In the genomic region with DNA sequence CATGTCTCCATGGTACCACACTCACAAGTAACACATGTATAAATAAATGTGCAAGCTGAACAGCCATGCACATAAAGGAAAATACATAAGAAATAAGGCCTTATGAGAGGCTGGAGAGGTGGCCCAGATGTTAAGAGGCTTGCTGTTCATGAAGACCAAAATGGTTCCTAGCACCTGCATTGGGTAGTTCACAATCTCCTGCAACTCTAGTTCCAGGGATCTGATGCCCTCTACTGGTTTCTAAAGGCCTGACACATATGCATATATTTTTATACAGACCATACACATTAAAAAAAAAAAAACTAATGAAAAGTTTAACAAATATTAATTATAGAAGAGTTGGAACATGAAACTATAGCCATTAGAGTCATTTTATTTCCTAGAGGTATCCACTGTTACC, we compare ENCODE assay signal across 10 mouse cellular contexts. TPM values are rescaled to one million over a fixed set of nuclear protein-coding genes. Genes with fewer than 3 reads are reported as not detected.
DNase-seq lines count a peak whose midpoint lies in the region; ATAC-seq and TF ChIP-seq lines count a peak whose summit lies in the region.
"Had no signal": no experiment of that assay in that cellular context is flagged by ENCODE, and none has a peak within 500 bp of the region (broad histone marks: within the 10 kb centered on the region; RNA-seq: fewer than 3 reads in every experiment).

No protein-coding gene starts in this region.

- in situ Hi-C loops in CH12.LX (cut with MboI; ENCODE audit: low pct_ligation_motif_present, low pct_unique_long_range_greater_than_20kb, low sequenced_read_pairs): no loop called here

- DNase-seq in CH12.LX (ENCODE audit: extremely low read depth): no peak
- no peak for DNase-seq in adrenal gland, adult 18-20 months (ENCODE audit: low spot score in 2 of 2)
- DNase-seq in thymus, postnatal 10 days (ENCODE audit: low spot score in 2 of 2): no peak
- no peak for DNase-seq in thymus, adult 2 months
- DNase-seq: kidney, postnatal 25 days had no signal

- H3K27ac ChIP-seq in intestine, postnatal 0 days (ENCODE audit: low read depth, low read length): no peak overlapping the region; the same call in 1 of the 2 replicates
- no peak overlapping the region for H3K27ac ChIP-seq in intestine, embryonic 16.5 days (ENCODE audit: low read length)
- no peak overlapping the region for H3K27ac ChIP-seq in CH12.LX (ENCODE audit: insufficient read depth, low read depth)
- no peak overlapping the region for H3K27ac ChIP-seq in forebrain, embryonic 13.5 days
- H3K27ac ChIP-seq in midbrain, embryonic 13.5 days: peak overlapping the region; percentile 82
- H3K27ac ChIP-seq in thymus, adult 2 months (ENCODE audit: control insufficient read depth, insufficient read depth, low read length): no peak overlapping the region
- H3K27ac ChIP-seq: lung, embryonic 15.5 days had no signal

- H3K36me3 ChIP-seq in intestine, postnatal 0 days (ENCODE audit: control insufficient read depth, insufficient read depth): peaks cover 14% of the 10 kb centered on the region; the same call in 1 of the 2 replicates
- peaks cover 24% of the 10 kb centered on the region for H3K36me3 ChIP-seq in intestine, embryonic 16.5 days (ENCODE audit: control insufficient read depth, insufficient read depth, low read length)
- H3K36me3 ChIP-seq in CH12.LX (replicated peaks in 1 of 2; ENCODE audit: control insufficient read depth in 1 of 2, insufficient read depth in 1 of 2, low read length in 1 of 2): peaks cover 6 to 15% of the 10 kb centered on the region in 2 experiments
- peaks cover 54% of the 10 kb centered on the region for H3K36me3 ChIP-seq in forebrain, embryonic 13.5 days (ENCODE audit: poor library complexity, severe bottlenecking)
- peaks cover 52% of the 10 kb centered on the region for H3K36me3 ChIP-seq in midbrain, embryonic 13.5 days
- peaks cover 41% of the 10 kb centered on the region for H3K36me3 ChIP-seq in thymus, adult 2 months (ENCODE audit: control insufficient read depth, insufficient read depth, low read length)

- no peak overlapping the region for H3K4me2 ChIP-seq in intestine, postnatal 0 days (replicated peaks; ENCODE audit: low read depth)
- no peak overlapping the region for H3K4me2 ChIP-seq in intestine, embryonic 16.5 days (ENCODE audit: low read depth, low read length)
- no peak overlapping the region for H3K4me2 ChIP-seq in CH12.LX (ENCODE audit: insufficient read depth, low read depth, poor library complexity, severe bottlenecking)
- peak overlapping the region; percentile 92 for H3K4me2 ChIP-seq in forebrain, embryonic 13.5 days
- H3K4me2 ChIP-seq in midbrain, embryonic 13.5 days (replicated peaks): peak overlapping the region; percentile 85
- H3K4me2 ChIP-seq: lung, embryonic 15.5 days had no signal

- no peaks in the 10 kb centered on the region; the same call in 1 of the 2 replicates for H3K79me2 ChIP-seq in CH12.LX (replicated peaks; ENCODE audit: control insufficient read depth, extremely low read depth, insufficient read depth, poor library complexity, severe bottlenecking)

- no peaks in the 10 kb centered on the region for H3K9me3 ChIP-seq in intestine, postnatal 0 days (ENCODE audit: control insufficient read depth)
- H3K9me3 ChIP-seq in intestine, embryonic 16.5 days (ENCODE audit: control insufficient read depth, low read length): no peaks in the 10 kb centered on the region
- H3K9me3 ChIP-seq in CH12.LX (replicated peaks; ENCODE audit: low read length): peaks cover 2% of the 10 kb centered on the region
- H3K9me3 ChIP-seq in forebrain, embryonic 13.5 days (replicated peaks): no peaks in the 10 kb centered on the region
- H3K9me3 ChIP-seq in midbrain, embryonic 13.5 days: no peaks in the 10 kb centered on the region
- H3K9me3 ChIP-seq: lung, embryonic 15.5 days had no signal

- TF ChIP-seq RAD21 in CH12.LX (IDR thresholded peaks at IDR 0.05; ENCODE audit: low read depth, low read length): peak; percentile 36

- dilution Hi-C loops in CH12.LX (cut with MboI; ENCODE audit: extremely low pct_ligation_motif_present, extremely low pct_unique_long_range_greater_than_20kb, low sequenced_read_pairs): no loop called here

- peak; percentile 56 for TF ChIP-seq CTCF in intestine, postnatal 0 days (IDR thresholded peaks at IDR 0.05; ENCODE audit: low read depth)
- TF ChIP-seq CTCF in CH12.LX (conservative IDR thresholded peaks at IDR 0.05 in 1 of 2, IDR thresholded peaks at IDR 0.05 in 1 of 2; ENCODE audit: low read depth in 2 of 2, low read length in 2 of 2): peak in 1 of 2 experiments; percentile 50; a peak in 2 of 4 replicates
- TF ChIP-seq CTCF in thymus, adult 2 months (IDR thresholded peaks at IDR 0.05; ENCODE audit: borderline replicate concordance, control insufficient read depth, extremely low read depth, insufficient read depth, low read length, poor library complexity): no peak

- H3K4me1 ChIP-seq in intestine, postnatal 0 days (replicated peaks; ENCODE audit: control insufficient read depth, insufficient read depth, low read length): no peaks in the 10 kb centered on the region
- H3K4me1 ChIP-seq in intestine, embryonic 16.5 days (ENCODE audit: control insufficient read depth, insufficient read depth, low read length): peaks cover 5% of the 10 kb centered on the region; the same call in 1 of the 2 replicates
- peaks cover 3% of the 10 kb centered on the region in 2 experiments for H3K4me1 ChIP-seq in CH12.LX (ENCODE audit: control insufficient read depth in 1 of 2, insufficient read depth in 2 of 2)
- H3K4me1 ChIP-seq in forebrain, embryonic 13.5 days: peaks cover 52% of the 10 kb centered on the region
- peaks cover 52% of the 10 kb centered on the region for H3K4me1 ChIP-seq in midbrain, embryonic 13.5 days (replicated peaks)
- H3K4me1 ChIP-seq in thymus, adult 2 months (replicated peaks; ENCODE audit: control insufficient read depth, insufficient read depth, low read length): peaks cover 10% of the 10 kb centered on the region

- no peak overlapping the region for H3K4me3 ChIP-seq in intestine, postnatal 0 days (ENCODE audit: low read depth, low read length)
- H3K4me3 ChIP-seq in intestine, embryonic 16.5 days (ENCODE audit: low read length): no peak overlapping the region
- no peak overlapping the region for H3K4me3 ChIP-seq in CH12.LX (replicated peaks in 1 of 3; ENCODE audit: low read depth in 2 of 3, low read length in 2 of 3, poor library complexity in 1 of 3)
- H3K4me3 ChIP-seq in forebrain, embryonic 13.5 days: peak overlapping the region; percentile 96
- peak overlapping the region; percentile 63 for H3K4me3 ChIP-seq in midbrain, embryonic 13.5 days (replicated peaks)
- no peak overlapping the region for H3K4me3 ChIP-seq in thymus, adult 2 months (ENCODE audit: control insufficient read depth, insufficient read depth, low read length)
- H3K4me3 ChIP-seq: lung, embryonic 15.5 days had no signal

- H3K9ac ChIP-seq in intestine, postnatal 0 days (ENCODE audit: low read depth, low read length): no peak overlapping the region
- H3K9ac ChIP-seq in intestine, embryonic 16.5 days (ENCODE audit: low read depth, low read length): no peak overlapping the region
- H3K9ac ChIP-seq in CH12.LX (ENCODE audit: insufficient read depth, low read depth): no peak overlapping the region
- no peak overlapping the region for H3K9ac ChIP-seq in forebrain, embryonic 13.5 days
- H3K9ac ChIP-seq in midbrain, embryonic 13.5 days (replicated peaks): peak overlapping the region; percentile 93
- H3K9ac ChIP-seq: lung, embryonic 15.5 days had no signal

- no peak for TF ChIP-seq POLR2A in CH12.LX (IDR thresholded peaks at IDR 0.05; ENCODE audit: low read depth, low read length)
- TF ChIP-seq POLR2A in thymus, adult 2 months (IDR thresholded peaks at IDR 0.05; ENCODE audit: control insufficient read depth, extremely low read depth, insufficient read depth, low read length, poor library complexity): no peak

- TF ChIP-seq EP300 in CH12.LX (IDR thresholded peaks at IDR 0.05; ENCODE audit: low read length): no peak

- ATAC-seq in intestine, postnatal 0 days: no peak
- ATAC-seq in intestine, embryonic 16.5 days: no peak
- ATAC-seq in forebrain, embryonic 13.5 days: no peak
- no peak for ATAC-seq in midbrain, embryonic 13.5 days

- H3K27me3 ChIP-seq in intestine, postnatal 0 days (replicated peaks; ENCODE audit: control insufficient read depth, insufficient read depth, low read length): no peaks in the 10 kb centered on the region
- H3K27me3 ChIP-seq in intestine, embryonic 16.5 days (replicated peaks; ENCODE audit: control insufficient read depth, insufficient read depth, low read length): no peaks in the 10 kb centered on the region
- H3K27me3 ChIP-seq in CH12.LX (replicated peaks): peaks cover 21% of the 10 kb centered on the region
- H3K27me3 ChIP-seq in forebrain, embryonic 13.5 days: no peaks in the 10 kb centered on the region
- H3K27me3 ChIP-seq in midbrain, embryonic 13.5 days: no peaks in the 10 kb centered on the region
- no peaks in the 10 kb centered on the region for H3K27me3 ChIP-seq in thymus, adult 2 months (ENCODE audit: control insufficient read depth, insufficient read depth, low read length)
- H3K27me3 ChIP-seq: lung, embryonic 15.5 days had no signal

RNA-seq across cellular contexts. Expression of gene Stmn1, which starts 3.3 kb away (rescaled TPM):
- 398 and 412 TPM in 2 replicates for polyA plus RNA-seq in intestine, postnatal 0 days (2015; fragmentation: Nextera tagmentation; extraction: Ambion mirVana)
- polyA plus RNA-seq in intestine, embryonic 16.5 days (2015; fragmentation: Nextera tagmentation; extraction: Ambion mirVana): 982 and 1,127 TPM in 2 replicates
- total RNA-seq in CH12.LX (2012; rRNA removed): 39.4 and 48.0 TPM in 2 replicates
- 31.2 and 33.6 TPM in 2 replicates for total RNA-seq in CH12.LX (2014; rRNA removed)
- polyA plus RNA-seq in CH12.LX (2012; ENCODE audit: insufficient read length, low read depth): 34.7 and 38.3 TPM in 2 replicates
- polyA plus RNA-seq in forebrain, embryonic 13.5 days (2015; fragmentation: Nextera tagmentation; extraction: Ambion mirVana): 6,579 and 6,954 TPM in 2 replicates
- polyA plus RNA-seq in midbrain, embryonic 13.5 days (2015; fragmentation: Nextera tagmentation; extraction: Ambion mirVana): 7,568 and 8,132 TPM in 2 replicates
- total RNA-seq in adrenal gland, adult 18-20 months (2021): 10 to 100 TPM; 24.8 to 25.6 TPM
- 134 and 274 TPM in 2 replicates for polyA plus RNA-seq in thymus, adult 2 months (2012; rRNA removed)

RNA-seq across cellular contexts. Expression of gene Paqr7, which starts 25.0 kb away (rescaled TPM):
- polyA plus RNA-seq in intestine, postnatal 0 days (2015; fragmentation: Nextera tagmentation; extraction: Ambion mirVana): 62.6 and 70.3 TPM in 2 replicates
- polyA plus RNA-seq in intestine, embryonic 16.5 days (2015; fragmentation: Nextera tagmentation; extraction: Ambion mirVana): 23.6 and 32.1 TPM in 2 replicates
- total RNA-seq in CH12.LX (2012; rRNA removed) (1.3 and 2.7 TPM in 2 replicates), CH12.LX (2014; rRNA removed) (0.43 and 0.55 TPM in 2 replicates)
- polyA plus RNA-seq in CH12.LX (2012; ENCODE audit: insufficient read length, low read depth): 0.74 and 0.89 TPM in 2 replicates
- 5.5 and 6.0 TPM in 2 replicates for polyA plus RNA-seq in forebrain, embryonic 13.5 days (2015; fragmentation: Nextera tagmentation; extraction: Ambion mirVana)
- 10.8 and 12.8 TPM in 2 replicates for polyA plus RNA-seq in midbrain, embryonic 13.5 days (2015; fragmentation: Nextera tagmentation; extraction: Ambion mirVana)
- 10 to 100 TPM; 22.2 to 30.2 TPM for total RNA-seq in adrenal gland, adult 18-20 months (2021)
- polyA plus RNA-seq in thymus, adult 2 months (2012; rRNA removed): 47.6 and 52.0 TPM in 2 replicates

RNA-seq across cellular contexts. Expression of gene Aunip, which starts 39.3 kb away (rescaled TPM):
- polyA plus RNA-seq in intestine, postnatal 0 days (2015; fragmentation: Nextera tagmentation; extraction: Ambion mirVana): 3.8 TPM in 2 replicates
- polyA plus RNA-seq in intestine, embryonic 16.5 days (2015; fragmentation: Nextera tagmentation; extraction: Ambion mirVana): 14.4 and 14.6 TPM in 2 replicates
- total RNA-seq in CH12.LX (2012; rRNA removed): 11.7 and 14.1 TPM in 2 replicates
- 11.5 and 14.4 TPM in 2 replicates for total RNA-seq in CH12.LX (2014; rRNA removed)
- 14.9 and 17.0 TPM in 2 replicates for polyA plus RNA-seq in CH12.LX (2012; ENCODE audit: insufficient read length, low read depth)
- 10.6 and 11.9 TPM in 2 replicates for polyA plus RNA-seq in forebrain, embryonic 13.5 days (2015; fragmentation: Nextera tagmentation; extraction: Ambion mirVana)
- 3.9 and 4.4 TPM in 2 replicates for polyA plus RNA-seq in midbrain, embryonic 13.5 days (2015; fragmentation: Nextera tagmentation; extraction: Ambion mirVana)
- total RNA-seq in adrenal gland, adult 18-20 months (2021): under 1 TPM; 0.48 to 0.56 TPM
- 2.1 and 3.8 TPM in 2 replicates for polyA plus RNA-seq in thymus, adult 2 months (2012; rRNA removed)

Comparison
In these comparisons a context has a peak if more than half of its experiments do, and no peak if none do; other contexts are left out.
1. H3K4me2 ChIP-seq: peak in forebrain, embryonic 13.5 days (single experiment) and midbrain, embryonic 13.5 days (single experiment); none in intestine, postnatal 0 days (single experiment), intestine, embryonic 16.5 days (single experiment) and CH12.LX (single experiment).
2. H3K4me3 ChIP-seq: peak in forebrain, embryonic 13.5 days (single experiment) and midbrain, embryonic 13.5 days (single experiment); none in intestine, postnatal 0 days (single experiment), intestine, embryonic 16.5 days (single experiment), CH12.LX (0 of 3) and thymus, adult 2 months (single experiment).